Comparison of ENCODE assay signal across 21 mouse cellular contexts in genomic region chr13:48466186-48466585, GRCm38 (mm10). TPM values are rescaled to one million over a fixed set of nuclear protein-coding genes. Genes with fewer than 3 reads are reported as not detected.
DNase-seq lines count a peak whose midpoint lies in the region; ATAC-seq lines count a peak whose summit lies in the region.
"Had no signal": no experiment of that assay in that cellular context is flagged by ENCODE, and none has a peak within 500 bp of the region (broad histone marks: within the 10 kb centered on the region; RNA-seq: fewer than 3 reads in every experiment).

No protein-coding gene starts in this region.

- H3K4me3 ChIP-seq in forebrain, embryonic 10.5 days, result no peak overlapping the region
- H3K4me3 ChIP-seq in forebrain, embryonic 16.5 days (replicated peaks; ENCODE audit: low read length), result no peak overlapping the region
- H3K4me3 ChIP-seq in forebrain, embryonic 14.5 days (ENCODE audit: low read depth, low read length), result no peak overlapping the region
- no peak overlapping the region for H3K4me3 ChIP-seq in hindbrain, embryonic 16.5 days (ENCODE audit: low read length)
- no peak overlapping the region for H3K4me3 ChIP-seq in neural tube, embryonic 12.5 days
- H3K4me3 ChIP-seq: embryonic facial prominence, embryonic 15.5 days; layer of hippocampus, adult 2 months; limb, embryonic 12.5 days had no signal

- no peak overlapping the region for H3K9ac ChIP-seq in forebrain, embryonic 16.5 days (replicated peaks; ENCODE audit: low read depth, low read length)
- H3K9ac ChIP-seq in forebrain, embryonic 14.5 days (ENCODE audit: low read length), result no peak overlapping the region
- H3K9ac ChIP-seq in hindbrain, embryonic 16.5 days (ENCODE audit: low read depth, low read length), result peak overlapping the region; percentile 33; the same call in 1 of the 2 replicates
- H3K9ac ChIP-seq in neural tube, embryonic 12.5 days, result no peak overlapping the region
- H3K9ac ChIP-seq: embryonic facial prominence, embryonic 15.5 days; limb, embryonic 12.5 days; liver, embryonic 14.5 days had no signal

- H3K36me3 ChIP-seq in forebrain, embryonic 10.5 days (replicated peaks), result no peaks in the 10 kb centered on the region
- no peaks in the 10 kb centered on the region for H3K36me3 ChIP-seq in forebrain, embryonic 16.5 days (ENCODE audit: control insufficient read depth, insufficient read depth)
- no peaks in the 10 kb centered on the region for H3K36me3 ChIP-seq in forebrain, embryonic 14.5 days (ENCODE audit: control insufficient read depth, insufficient read depth, low read length)
- H3K36me3 ChIP-seq in hindbrain, embryonic 16.5 days (ENCODE audit: control insufficient read depth, insufficient read depth, low read length), result no peaks in the 10 kb centered on the region
- H3K36me3 ChIP-seq in neural tube, embryonic 12.5 days, result no peaks in the 10 kb centered on the region
- H3K36me3 ChIP-seq: embryonic facial prominence, embryonic 15.5 days; G1E; limb, embryonic 12.5 days had no signal

- DNase-seq in forebrain, embryonic 10.5 days (ENCODE audit: extremely low spot score, low spot score), result no peak
- DNase-seq in forebrain, embryonic 14.5 days (ENCODE audit: low spot score), result peak; percentile 42
- no peak for DNase-seq in frontal cortex, postnatal 14 days (ENCODE audit: low spot score in 2 of 2)
- DNase-seq in cerebellum, adult 8-10 months, result no peak
- DNase-seq in layer of hippocampus, adult 9-10 months (ENCODE audit: low spot score), result no peak
- DNase-seq: cerebellum, postnatal 14 days; embryo, embryonic 11 days; gastrocnemius, postnatal 10 days; heart, postnatal 10 days; thymus, postnatal 14 days had no signal

- no peaks in the 10 kb centered on the region for H3K9me3 ChIP-seq in forebrain, embryonic 10.5 days
- H3K9me3 ChIP-seq in forebrain, embryonic 16.5 days (ENCODE audit: control insufficient read depth, low read length), result no peaks in the 10 kb centered on the region
- no peaks in the 10 kb centered on the region for H3K9me3 ChIP-seq in forebrain, embryonic 14.5 days (replicated peaks; ENCODE audit: control insufficient read depth, low read length)
- H3K9me3 ChIP-seq in hindbrain, embryonic 16.5 days (ENCODE audit: control insufficient read depth, low read length), result no peaks in the 10 kb centered on the region
- no peaks in the 10 kb centered on the region for H3K9me3 ChIP-seq in neural tube, embryonic 12.5 days
- H3K9me3 ChIP-seq: embryonic facial prominence, embryonic 15.5 days; G1E; limb, embryonic 12.5 days had no signal

- H3K4me2 ChIP-seq in forebrain, embryonic 16.5 days (ENCODE audit: low read length), result no peak overlapping the region
- no peak overlapping the region for H3K4me2 ChIP-seq in forebrain, embryonic 14.5 days (ENCODE audit: low read length)
- H3K4me2 ChIP-seq in hindbrain, embryonic 16.5 days (ENCODE audit: low read length), result peak overlapping the region; percentile 2; the same call in 1 of the 2 replicates
- H3K4me2 ChIP-seq in neural tube, embryonic 12.5 days (replicated peaks), result no peak overlapping the region
- H3K4me2 ChIP-seq: embryonic facial prominence, embryonic 15.5 days; limb, embryonic 12.5 days had no signal

- H3K27me3 ChIP-seq in forebrain, embryonic 10.5 days (ENCODE audit: poor library complexity, severe bottlenecking), result no peaks in the 10 kb centered on the region; the same call in 1 of the 2 replicates
- no peaks in the 10 kb centered on the region for H3K27me3 ChIP-seq in forebrain, embryonic 16.5 days (replicated peaks; ENCODE audit: control insufficient read depth, insufficient read depth, low read length)
- H3K27me3 ChIP-seq in forebrain, embryonic 14.5 days (replicated peaks; ENCODE audit: control insufficient read depth, insufficient read depth, low read length), result no peaks in the 10 kb centered on the region
- no peaks in the 10 kb centered on the region for H3K27me3 ChIP-seq in hindbrain, embryonic 16.5 days (replicated peaks; ENCODE audit: control insufficient read depth, insufficient read depth, low read length)
- H3K27me3 ChIP-seq in neural tube, embryonic 12.5 days (replicated peaks), result no peaks in the 10 kb centered on the region

- ATAC-seq in forebrain, embryonic 16.5 days, result no peak
- ATAC-seq in forebrain, embryonic 14.5 days, result no peak
- no peak for ATAC-seq in hindbrain, embryonic 16.5 days
- ATAC-seq in neural tube, embryonic 12.5 days (ENCODE audit: low FRiP score, low read depth), result no peak
- ATAC-seq: CD4-positive, CD25-positive, alpha-beta regulatory T cell, adult 4 months; inflammation-experienced regulatory T-cells, adult 6 months had no signal

- WGBS in forebrain, embryonic 10.5 days, result 78% methylated on average over 10 of the region's 10 CpGs
- 38% methylated on average over 10 of the region's 10 CpGs for WGBS in forebrain, embryonic 16.5 days
- WGBS in forebrain, embryonic 14.5 days, result 54% methylated on average over 10 of the region's 10 CpGs
- 26% methylated on average over 10 of the region's 10 CpGs for WGBS in hindbrain, embryonic 16.5 days
- WGBS in neural tube, embryonic 12.5 days, result 43% methylated on average over 10 of the region's 10 CpGs

- H3K27ac ChIP-seq in forebrain, embryonic 10.5 days, result peak overlapping the region; percentile 48; the same call in 1 of the 2 replicates
- H3K27ac ChIP-seq in forebrain, embryonic 16.5 days (ENCODE audit: low read length), result no peak overlapping the region
- H3K27ac ChIP-seq in forebrain, embryonic 14.5 days (ENCODE audit: low read depth, low read length), result peak overlapping the region; percentile 1; the same call in 1 of the 2 replicates
- no peak overlapping the region for H3K27ac ChIP-seq in hindbrain, embryonic 16.5 days (ENCODE audit: low read depth, low read length)
- H3K27ac ChIP-seq in neural tube, embryonic 12.5 days, result peak overlapping the region; percentile 29; the same call in 1 of the 2 replicates
- H3K27ac ChIP-seq: embryonic facial prominence, embryonic 15.5 days; layer of hippocampus, adult 2 months; limb, embryonic 12.5 days; liver, embryonic 14.5 days; stomach, postnatal 0 days had no signal

- H3K4me1 ChIP-seq in forebrain, embryonic 10.5 days, result peaks cover 22% of the 10 kb centered on the region
- peaks cover 21% of the 10 kb centered on the region for H3K4me1 ChIP-seq in forebrain, embryonic 16.5 days (replicated peaks; ENCODE audit: control insufficient read depth, insufficient read depth, low read length)
- peaks cover 13% of the 10 kb centered on the region for H3K4me1 ChIP-seq in forebrain, embryonic 14.5 days (ENCODE audit: control insufficient read depth, insufficient read depth, low read length)
- H3K4me1 ChIP-seq in hindbrain, embryonic 16.5 days (ENCODE audit: control insufficient read depth, insufficient read depth, low read depth, low read length), result peaks cover 12% of the 10 kb centered on the region
- H3K4me1 ChIP-seq in neural tube, embryonic 12.5 days, result peaks cover 8% of the 10 kb centered on the region; the same call in 1 of the 2 replicates
- H3K4me1 ChIP-seq: embryonic facial prominence, embryonic 15.5 days; limb, embryonic 12.5 days had no signal

RNA-seq across cellular contexts. Expression of gene Zfp169, which starts 47.1 kb away (rescaled TPM):
- 4.3 and 4.9 TPM in 2 replicates for polyA plus RNA-seq in forebrain, embryonic 10.5 days (2016; fragmentation: Nextera tagmentation; extraction: Ambion mirVana)
- 7.9 and 8.4 TPM in 2 replicates for polyA plus RNA-seq in forebrain, embryonic 16.5 days (2015; fragmentation: Nextera tagmentation; extraction: Ambion mirVana)
- 6.0 and 7.8 TPM in 2 replicates for polyA plus RNA-seq in forebrain, embryonic 14.5 days (2014; fragmentation: Nextera tagmentation; extraction: Ambion mirVana)
- polyA plus RNA-seq in hindbrain, embryonic 16.5 days (2015; fragmentation: Nextera tagmentation; extraction: Ambion mirVana), result 5.7 and 7.7 TPM in 2 replicates
- polyA plus RNA-seq in neural tube, embryonic 12.5 days (2016; fragmentation: Nextera tagmentation; extraction: Ambion mirVana), result 4.7 and 5.0 TPM in 2 replicates

RNA-seq across cellular contexts. Expression of gene A830005F24Rik, which starts 47.2 kb away (rescaled TPM):
- 2.2 and 2.5 TPM in 2 replicates for polyA plus RNA-seq in forebrain, embryonic 10.5 days (2016; fragmentation: Nextera tagmentation; extraction: Ambion mirVana)
- polyA plus RNA-seq in forebrain, embryonic 16.5 days (2015; fragmentation: Nextera tagmentation; extraction: Ambion mirVana), result 1.9 and 2.5 TPM in 2 replicates
- 2.8 and 3.4 TPM in 2 replicates for polyA plus RNA-seq in forebrain, embryonic 14.5 days (2014; fragmentation: Nextera tagmentation; extraction: Ambion mirVana)
- 3.0 and 4.0 TPM in 2 replicates for polyA plus RNA-seq in hindbrain, embryonic 16.5 days (2015; fragmentation: Nextera tagmentation; extraction: Ambion mirVana)
- polyA plus RNA-seq in neural tube, embryonic 12.5 days (2016; fragmentation: Nextera tagmentation; extraction: Ambion mirVana), result 2.7 and 3.0 TPM in 2 replicates

Comparison
In these comparisons a context has a peak if more than half of its experiments do, and no peak if none do; other contexts are left out.
1. H3K27ac ChIP-seq: peak in forebrain, embryonic 10.5 days (single experiment), forebrain, embryonic 14.5 days (single experiment) and neural tube, embryonic 12.5 days (single experiment); none in forebrain, embryonic 16.5 days (single experiment) and hindbrain, embryonic 16.5 days (single experiment).